In the genomic region with DNA sequence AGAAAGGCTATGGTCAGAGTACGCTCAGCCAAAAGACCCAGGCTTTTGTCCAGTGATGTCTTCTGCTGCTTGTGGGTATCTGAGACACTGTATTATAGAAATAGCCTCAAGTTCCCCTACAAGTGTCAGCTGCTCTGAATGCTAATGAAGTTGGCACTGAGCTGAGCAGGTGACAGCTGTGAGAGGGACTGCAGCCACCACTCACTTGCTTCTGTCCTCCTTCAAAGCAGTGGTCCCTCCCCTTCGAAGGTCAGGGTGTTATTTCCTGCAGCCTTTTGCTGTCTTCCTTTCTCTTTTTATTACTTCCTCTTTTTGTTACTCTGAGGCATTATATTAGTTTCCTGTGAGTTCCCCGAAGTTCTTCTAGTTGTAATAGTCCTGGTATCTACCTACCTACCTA, we compare ENCODE assay signal across 14 mouse cellular contexts. TPM values are rescaled to one million over a fixed set of nuclear protein-coding genes. Genes with fewer than 3 reads are reported as not detected.
DNase-seq lines count a peak whose midpoint lies in the region; ATAC-seq and TF ChIP-seq lines count a peak whose summit lies in the region.
"Had no signal": no experiment of that assay in that cellular context is flagged by ENCODE, and none has a peak within 500 bp of the region (broad histone marks: within the 10 kb centered on the region; RNA-seq: fewer than 3 reads in every experiment).

No protein-coding gene starts in this region.

- no peak for TF ChIP-seq POLR2A in myocyte (IDR thresholded peaks at IDR 0.05; ENCODE audit: insufficient read length, low read depth)

- H3K4me3 ChIP-seq in embryonic facial prominence, embryonic 14.5 days (ENCODE audit: low read depth, low read length) = no peak overlapping the region
- no peak overlapping the region for H3K4me3 ChIP-seq in embryonic facial prominence, embryonic 10.5 days
- H3K4me3 ChIP-seq in myocyte = no peak overlapping the region
- H3K4me3 ChIP-seq in forebrain, embryonic 12.5 days (replicated peaks) = no peak overlapping the region
- no peak overlapping the region for H3K4me3 ChIP-seq in forebrain, embryonic 16.5 days (replicated peaks; ENCODE audit: low read length)
- H3K4me3 ChIP-seq: embryonic facial prominence, embryonic 13.5 days had no signal

- H3K36me3 ChIP-seq in embryonic facial prominence, embryonic 14.5 days (ENCODE audit: control insufficient read depth, insufficient read depth, low read length) = no peaks in the 10 kb centered on the region
- H3K36me3 ChIP-seq in embryonic facial prominence, embryonic 10.5 days (replicated peaks) = no peaks in the 10 kb centered on the region
- H3K36me3 ChIP-seq in myocyte (ENCODE audit: control insufficient read depth, insufficient read depth) = no peaks in the 10 kb centered on the region
- no peaks in the 10 kb centered on the region for H3K36me3 ChIP-seq in forebrain, embryonic 12.5 days (replicated peaks)
- no peaks in the 10 kb centered on the region for H3K36me3 ChIP-seq in forebrain, embryonic 16.5 days (ENCODE audit: control insufficient read depth, insufficient read depth)
- H3K36me3 ChIP-seq: embryonic facial prominence, embryonic 13.5 days had no signal

- peaks cover 7% of the 10 kb centered on the region; the same call in 1 of the 2 replicates for H3K4me1 ChIP-seq in embryonic facial prominence, embryonic 14.5 days (ENCODE audit: control insufficient read depth, insufficient read depth, low read length)
- peaks cover 9% of the 10 kb centered on the region for H3K4me1 ChIP-seq in embryonic facial prominence, embryonic 10.5 days
- no peaks in the 10 kb centered on the region; the same call in 1 of the 2 replicates for H3K4me1 ChIP-seq in forebrain, embryonic 12.5 days
- no peaks in the 10 kb centered on the region for H3K4me1 ChIP-seq in forebrain, embryonic 16.5 days (replicated peaks; ENCODE audit: control insufficient read depth, insufficient read depth, low read length)

- no peak overlapping the region for H3K27ac ChIP-seq in embryonic facial prominence, embryonic 14.5 days (replicated peaks; ENCODE audit: low read depth, low read length)
- H3K27ac ChIP-seq in embryonic facial prominence, embryonic 10.5 days (replicated peaks) = no peak overlapping the region
- H3K27ac ChIP-seq in forebrain, embryonic 12.5 days = no peak overlapping the region
- no peak overlapping the region for H3K27ac ChIP-seq in forebrain, embryonic 16.5 days (ENCODE audit: low read length)
- H3K27ac ChIP-seq: embryonic facial prominence, embryonic 13.5 days had no signal

- ATAC-seq in embryonic facial prominence, embryonic 14.5 days (ENCODE audit: low read depth) = peak; percentile 53; the same call in 1 of the 2 replicates
- no peak for ATAC-seq in forebrain, embryonic 12.5 days (ENCODE audit: low FRiP score)
- ATAC-seq in forebrain, embryonic 16.5 days = no peak
- ATAC-seq: forebrain, postnatal 0 days; midbrain, embryonic 16.5 days had no signal

- DNase-seq in embryonic facial prominence, embryonic 14.5 days (ENCODE audit: low spot score) = peak; percentile 40
- no peak for DNase-seq in embryonic facial prominence, embryonic 10.5 days (ENCODE audit: low spot score)
- DNase-seq in lung, postnatal 25 days (ENCODE audit: low spot score) = peak; percentile 55
- no peak for DNase-seq in lung, postnatal 14 days
- DNase-seq in urinary bladder, postnatal 4 days (ENCODE audit: low spot score in 2 of 2) = no peak
- DNase-seq: cerebellum, postnatal 14 days; forebrain, postnatal 0 days; gastrocnemius, postnatal 25 days; right cerebral cortex, postnatal 14 days had no signal

- no peak overlapping the region for H3K4me2 ChIP-seq in embryonic facial prominence, embryonic 14.5 days (ENCODE audit: low read depth, low read length)
- H3K4me2 ChIP-seq in myocyte (ENCODE audit: low read depth) = peak overlapping the region; percentile 22
- H3K4me2 ChIP-seq in forebrain, embryonic 12.5 days = no peak overlapping the region
- H3K4me2 ChIP-seq in forebrain, embryonic 16.5 days (ENCODE audit: low read length) = no peak overlapping the region
- H3K4me2 ChIP-seq: embryonic facial prominence, embryonic 13.5 days had no signal

- WGBS in embryonic facial prominence, embryonic 14.5 days = 60% methylated on average over 3 of the region's 3 CpGs
- WGBS in embryonic facial prominence, embryonic 10.5 days = 81% methylated on average over 3 of the region's 3 CpGs
- WGBS in forebrain, embryonic 12.5 days = 81% methylated on average over 3 of the region's 3 CpGs
- WGBS in forebrain, embryonic 16.5 days = 71% methylated on average over 3 of the region's 3 CpGs

- H3ac ChIP-seq in myocyte (ENCODE audit: control insufficient read depth, insufficient read length) = no peak overlapping the region

- H3K79me2 ChIP-seq in myocyte (ENCODE audit: control insufficient read depth, insufficient read depth) = peaks cover 7% of the 10 kb centered on the region

- H3K9me3 ChIP-seq in embryonic facial prominence, embryonic 14.5 days (ENCODE audit: control insufficient read depth, low read length) = no peaks in the 10 kb centered on the region
- no peaks in the 10 kb centered on the region for H3K9me3 ChIP-seq in embryonic facial prominence, embryonic 10.5 days
- no peaks in the 10 kb centered on the region for H3K9me3 ChIP-seq in forebrain, embryonic 12.5 days
- H3K9me3 ChIP-seq in forebrain, embryonic 16.5 days (ENCODE audit: control insufficient read depth, low read length) = no peaks in the 10 kb centered on the region
- H3K9me3 ChIP-seq: embryonic facial prominence, embryonic 13.5 days had no signal

- H3K27me3 ChIP-seq in embryonic facial prominence, embryonic 14.5 days (replicated peaks; ENCODE audit: control insufficient read depth, insufficient read depth, low read length) = no peaks in the 10 kb centered on the region
- no peaks in the 10 kb centered on the region for H3K27me3 ChIP-seq in embryonic facial prominence, embryonic 10.5 days (replicated peaks; ENCODE audit: low read depth, poor library complexity, severe bottlenecking)
- H3K27me3 ChIP-seq in myocyte (ENCODE audit: control insufficient read depth, insufficient read depth, insufficient read length) = no peaks in the 10 kb centered on the region
- no peaks in the 10 kb centered on the region for H3K27me3 ChIP-seq in forebrain, embryonic 12.5 days
- no peaks in the 10 kb centered on the region for H3K27me3 ChIP-seq in forebrain, embryonic 16.5 days (replicated peaks; ENCODE audit: control insufficient read depth, insufficient read depth, low read length)
- H3K27me3 ChIP-seq: embryonic facial prominence, embryonic 13.5 days had no signal

- no peak overlapping the region for H3K9ac ChIP-seq in embryonic facial prominence, embryonic 14.5 days (ENCODE audit: low read depth, low read length)
- no peak overlapping the region for H3K9ac ChIP-seq in forebrain, embryonic 12.5 days
- no peak overlapping the region for H3K9ac ChIP-seq in forebrain, embryonic 16.5 days (replicated peaks; ENCODE audit: low read depth, low read length)
- H3K9ac ChIP-seq: embryonic facial prominence, embryonic 13.5 days; forebrain, postnatal 0 days had no signal

TF ChIP-seq in myocyte, 11 proteins besides CTCF, POLR2A, EP300 and RAD21:
- peak; percentile 45 for TF ChIP-seq TCF12 (IDR thresholded peaks at IDR 0.05; ENCODE audit: insufficient read depth, poor library complexity, severe bottlenecking)
- no peak for TF ChIP-seq SRF (IDR thresholded peaks at IDR 0.05; ENCODE audit: control insufficient read depth, insufficient read length, low read depth)
- no peak for TF ChIP-seq E2F4 (IDR thresholded peaks at IDR 0.05; ENCODE audit: insufficient read depth)
- TF ChIP-seq CEBPB (IDR thresholded peaks at IDR 0.05; ENCODE audit: insufficient read depth, poor library complexity, severe bottlenecking) = no peak
- no peak for TF ChIP-seq USF1 (IDR thresholded peaks at IDR 0.05; ENCODE audit: low read depth)
- TF ChIP-seq MYOG (IDR thresholded peaks at IDR 0.05; ENCODE audit: control insufficient read depth in 1 of 3, insufficient read depth in 1 of 3, insufficient read length in 2 of 3, low read depth in 2 of 3) = peak; percentile 68 to 94 (median 84)
- no peak for TF ChIP-seq MAX (IDR thresholded peaks at IDR 0.05; ENCODE audit: low read depth)
- TF ChIP-seq TCF3 (IDR thresholded peaks at IDR 0.05; ENCODE audit: insufficient read length, low read depth) = peak; percentile 59
- TF ChIP-seq REST (IDR thresholded peaks at IDR 0.05; ENCODE audit: insufficient read depth, insufficient read length) = no peak
- no peak for TF ChIP-seq POLR2AphosphoS2 (IDR thresholded peaks at IDR 0.05; ENCODE audit: insufficient read length, low read depth)
- peak; percentile 46 to 95 (median 87) for TF ChIP-seq MYOD1 (IDR thresholded peaks at IDR 0.05; ENCODE audit: control insufficient read depth in 1 of 3, insufficient read length in 2 of 3, low read depth in 2 of 3)
TF ChIP-seq in myocyte: peak in this region for 4.

RNA-seq across cellular contexts. Expression of gene Arhgap24, which starts 16.0 kb away (rescaled TPM):
- polyA plus RNA-seq in embryonic facial prominence, embryonic 14.5 days (2014; fragmentation: Nextera tagmentation; extraction: Ambion mirVana) = 23.5 and 25.4 TPM in 2 replicates
- 5.6 and 8.4 TPM in 2 replicates for polyA plus RNA-seq in embryonic facial prominence, embryonic 10.5 days (2016; fragmentation: Nextera tagmentation; extraction: Ambion mirVana)
- 12.5 TPM for polyA plus RNA-seq in myocyte (2012; fragmentation: generic; extraction: Trizol)
- polyA plus RNA-seq in forebrain, embryonic 12.5 days (2016; fragmentation: Nextera tagmentation; extraction: Ambion mirVana) = 3.0 and 4.1 TPM in 2 replicates
- 3.1 and 5.2 TPM in 2 replicates for polyA plus RNA-seq in forebrain, embryonic 16.5 days (2015; fragmentation: Nextera tagmentation; extraction: Ambion mirVana)

Comparison
In these comparisons a context has a peak if more than half of its experiments do, and no peak if none do; other contexts are left out.
1. DNase-seq: peak in embryonic facial prominence, embryonic 14.5 days (single experiment) and lung, postnatal 25 days (single experiment); none in embryonic facial prominence, embryonic 10.5 days (single experiment), lung, postnatal 14 days (single experiment) and urinary bladder, postnatal 4 days (0 of 2).